ENCODE assay signal across 10 mouse cellular contexts in genomic region chr17:29789715-29790114, GRCm38 (mm10).
A peak's percentile ranks its signal among the peaks of the same experiment; 100 is the strongest.
DNase-seq lines count a peak whose midpoint lies in the region; ATAC-seq and TF ChIP-seq lines count a peak whose summit lies in the region.
"Had no signal": no experiment of that assay in that cellular context is flagged by ENCODE, and none has a peak within 500 bp of the region (broad histone marks: within the 10 kb centered on the region; RNA-seq: fewer than 3 reads in every experiment).

No protein-coding gene starts in this region.

- peak; percentile 25 for DNase-seq in thymus, adult 2 months
- DNase-seq in thymus, postnatal 0 days (ENCODE audit: low spot score): no peak
- peak; percentile 62 to 84 for DNase-seq in cerebellum, postnatal 14 days
- DNase-seq in testis, postnatal 14 days (ENCODE audit: low spot score): peak; percentile 82
- no peak for DNase-seq in layer of hippocampus, adult 9-11 months
- no peak for DNase-seq in kidney, adult 11 months

- H3K27ac ChIP-seq in heart, embryonic 16.5 days (ENCODE audit: low read length): peak overlapping the region; percentile 79
- no peak overlapping the region for H3K27ac ChIP-seq in heart, embryonic 12.5 days (ENCODE audit: poor library complexity, severe bottlenecking)
- no peak overlapping the region for H3K27ac ChIP-seq in thymus, adult 2 months (ENCODE audit: control insufficient read depth, insufficient read depth, low read length)
- H3K27ac ChIP-seq: embryonic facial prominence, embryonic 13.5 days; neural tube, embryonic 12.5 days had no signal

- no peak overlapping the region for H3K4me2 ChIP-seq in heart, embryonic 16.5 days (ENCODE audit: low read depth, low read length)
- no peak overlapping the region for H3K4me2 ChIP-seq in heart, embryonic 12.5 days
- H3K4me2 ChIP-seq: embryonic facial prominence, embryonic 13.5 days; neural tube, embryonic 12.5 days had no signal

- H3K27me3 ChIP-seq in heart, embryonic 16.5 days (ENCODE audit: control insufficient read depth, insufficient read depth, low read length): no peaks in the 10 kb centered on the region
- peaks cover 12% of the 10 kb centered on the region for H3K27me3 ChIP-seq in heart, embryonic 12.5 days (replicated peaks)
- no peaks in the 10 kb centered on the region for H3K27me3 ChIP-seq in thymus, adult 2 months (ENCODE audit: control insufficient read depth, insufficient read depth, low read length)
- H3K27me3 ChIP-seq: embryonic facial prominence, embryonic 13.5 days; neural tube, embryonic 12.5 days had no signal

- no peaks in the 10 kb centered on the region for H3K36me3 ChIP-seq in heart, embryonic 16.5 days (ENCODE audit: control insufficient read depth, insufficient read depth)
- H3K36me3 ChIP-seq in heart, embryonic 12.5 days: no peaks in the 10 kb centered on the region
- H3K36me3 ChIP-seq in thymus, adult 2 months (ENCODE audit: control insufficient read depth, insufficient read depth, low read length): no peaks in the 10 kb centered on the region
- H3K36me3 ChIP-seq: embryonic facial prominence, embryonic 13.5 days; neural tube, embryonic 12.5 days had no signal

- no peak overlapping the region for H3K9ac ChIP-seq in heart, embryonic 16.5 days (ENCODE audit: low read length)
- H3K9ac ChIP-seq in heart, embryonic 12.5 days: no peak overlapping the region
- H3K9ac ChIP-seq: embryonic facial prominence, embryonic 13.5 days; neural tube, embryonic 12.5 days had no signal

- no peak for TF ChIP-seq POLR2A in thymus, adult 2 months (IDR thresholded peaks at IDR 0.05; ENCODE audit: control insufficient read depth, extremely low read depth, insufficient read depth, low read length, poor library complexity)

- WGBS in heart, embryonic 16.5 days: 58% methylated on average over 9 of the region's 9 CpGs
- 60% methylated on average over 9 of the region's 9 CpGs for WGBS in heart, embryonic 12.5 days
- 84% methylated on average over 9 of the region's 9 CpGs for WGBS in thymus, adult 2 months

- peaks cover 7% of the 10 kb centered on the region for H3K4me1 ChIP-seq in heart, embryonic 16.5 days (ENCODE audit: control insufficient read depth, insufficient read depth, low read length)
- H3K4me1 ChIP-seq in heart, embryonic 12.5 days (replicated peaks): peaks cover 6% of the 10 kb centered on the region
- H3K4me1 ChIP-seq in thymus, adult 2 months (replicated peaks; ENCODE audit: control insufficient read depth, insufficient read depth, low read length): no peaks in the 10 kb centered on the region

- ATAC-seq in heart, embryonic 16.5 days (replicated peaks; ENCODE audit: extremely low read depth, insufficient read depth, low FRiP score): no peak
- ATAC-seq in heart, embryonic 12.5 days (ENCODE audit: insufficient number of reproducible peaks, low FRiP score): no peak

- no peak overlapping the region for H3K4me3 ChIP-seq in heart, embryonic 16.5 days (ENCODE audit: low read length)
- no peak overlapping the region for H3K4me3 ChIP-seq in heart, embryonic 12.5 days
- H3K4me3 ChIP-seq in thymus, adult 2 months (ENCODE audit: control insufficient read depth, insufficient read depth, low read length): no peak overlapping the region
- H3K4me3 ChIP-seq: embryonic facial prominence, embryonic 13.5 days; neural tube, embryonic 12.5 days had no signal

- peaks cover 5% of the 10 kb centered on the region; the same call in 1 of the 2 replicates for H3K9me3 ChIP-seq in heart, embryonic 16.5 days (replicated peaks; ENCODE audit: control insufficient read depth, low read length)
- H3K9me3 ChIP-seq in heart, embryonic 12.5 days (replicated peaks): peaks cover 10% of the 10 kb centered on the region
- H3K9me3 ChIP-seq: embryonic facial prominence, embryonic 13.5 days had no signal

- TF ChIP-seq CTCF in thymus, adult 2 months (IDR thresholded peaks at IDR 0.05; ENCODE audit: borderline replicate concordance, control insufficient read depth, extremely low read depth, insufficient read depth, low read length, poor library complexity): peak; percentile 79; the same call in 1 of the 2 replicates

Comparison
In these comparisons a context has a peak if more than half of its experiments do, and no peak if none do; other contexts are left out.
1. DNase-seq: peak in thymus, adult 2 months (single experiment), cerebellum, postnatal 14 days (2 of 2) and testis, postnatal 14 days (single experiment); none in thymus, postnatal 0 days (single experiment), layer of hippocampus, adult 9-11 months (single experiment) and kidney, adult 11 months (single experiment).